Comparison of ENCODE assay signal across 9 mouse cellular contexts in genomic region chr12:105027323-105027991, GRCm38 (mm10). TPM values are rescaled to one million over a fixed set of nuclear protein-coding genes. Genes with fewer than 3 reads are reported as not detected.
DNase-seq lines count a peak whose midpoint lies in the region; ATAC-seq and TF ChIP-seq lines count a peak whose summit lies in the region.
"Had no signal": no experiment of that assay in that cellular context is flagged by ENCODE, and none has a peak within 500 bp of the region (broad histone marks: within the 10 kb centered on the region; RNA-seq: fewer than 3 reads in every experiment).

No protein-coding gene starts in this region.

- TF ChIP-seq POLR2A in small intestine, adult 2 months (IDR thresholded peaks at IDR 0.05; ENCODE audit: low read depth, low read length): no peak

- no peak overlapping the region; the same call in 1 of the 2 replicates for H3K9ac ChIP-seq in ES-E14 (ENCODE audit: insufficient read depth, low read depth, low read length, poor library complexity, severe bottlenecking)
- H3K9ac ChIP-seq: limb, embryonic 12.5 days had no signal

- H3K4me1 ChIP-seq in ES-E14 (ENCODE audit: control insufficient read depth in 2 of 2, insufficient read depth in 2 of 2, low read length in 2 of 2, poor library complexity in 1 of 2): peaks cover 3 to 9% of the 10 kb centered on the region in 2 experiments; a peak in 1 of 4 replicates
- H3K4me1 ChIP-seq in small intestine, adult 2 months (ENCODE audit: control insufficient read depth, insufficient read depth, insufficient read length, low read length): peaks cover 6% of the 10 kb centered on the region; the same call in 1 of the 2 replicates

- no peak for ATAC-seq in cerebellum, adult (ENCODE audit: insufficient number of reproducible peaks, low FRiP score, low TSS enrichment)

- TF ChIP-seq CTCF in small intestine, adult 2 months (IDR thresholded peaks at IDR 0.05; ENCODE audit: extremely low read depth, insufficient read length, insufficient replicate concordance, low read depth, low read length): peak; percentile 84

- H3K4me3 ChIP-seq in ES-E14 (ENCODE audit: insufficient read depth in 1 of 2, low read depth in 1 of 2, low read length in 2 of 2, poor library complexity in 1 of 2, severe bottlenecking in 1 of 2): no peak overlapping the region
- no peak overlapping the region for H3K4me3 ChIP-seq in small intestine, adult 2 months (ENCODE audit: low read depth, low read length)
- H3K4me3 ChIP-seq: limb, embryonic 12.5 days had no signal

- H3K27me3 ChIP-seq in small intestine, adult 2 months (ENCODE audit: control insufficient read depth, insufficient read depth, low read length): no peaks in the 10 kb centered on the region
- H3K27me3 ChIP-seq: limb, embryonic 12.5 days had no signal

- peak; percentile 22 for DNase-seq in cerebellum, adult 11 months
- DNase-seq in ES-E14 (ENCODE audit: low read depth, low spot score): peak; percentile 94
- DNase-seq in cerebellum, adult 8-10 months: peak; percentile 31
- DNase-seq in heart, adult 11 months: peak; percentile 98
- peak; percentile 87 to 90 for DNase-seq in kidney, postnatal 4 days
- DNase-seq in lung, postnatal 36 days: peak; percentile 84

- in situ Hi-C loops in ES-E14 (cut with MboI; ENCODE audit: low sequenced_read_pairs in 2 of 2, unreplicated experiment in 2 of 2): loop anchor here in 1 of 2 experiments (10.0 kb wide), 1 partner anchor 73 kb away; no protein-coding TSS in a partner anchor

- H3K36me3 ChIP-seq in ES-E14 (ENCODE audit: control insufficient read depth, insufficient read depth, low read length, poor library complexity, severe bottlenecking): peaks cover 13% of the 10 kb centered on the region; the same call in 1 of the 2 replicates
- peaks cover 7% of the 10 kb centered on the region; the same call in 1 of the 2 replicates for H3K36me3 ChIP-seq in small intestine, adult 2 months (ENCODE audit: control insufficient read depth, insufficient read depth, low read length)

- no peaks in the 10 kb centered on the region for H3K9me3 ChIP-seq in ES-E14 (ENCODE audit: control insufficient read depth, insufficient read depth, low read depth, low read length)

- H3K27ac ChIP-seq in ES-E14 (ENCODE audit: insufficient read depth, low read depth, low read length, poor library complexity, severe bottlenecking): no peak overlapping the region
- no peak overlapping the region for H3K27ac ChIP-seq in small intestine, adult 2 months (ENCODE audit: insufficient read depth, low read depth, low read length)
- H3K27ac ChIP-seq: limb, embryonic 12.5 days had no signal

- 25% methylated on average over 15 of the region's 15 CpGs for WGBS in small intestine, adult 2 months

TF ChIP-seq in ES-E14, 5 proteins besides CTCF, POLR2A, EP300 and RAD21:
- TF ChIP-seq ZC3H11A (IDR thresholded peaks at IDR 0.05; ENCODE audit: borderline replicate concordance, low read depth, low read length): peak; percentile 29; the same call in 1 of the 2 replicates
- TF ChIP-seq HCFC1 (IDR thresholded peaks at IDR 0.05; ENCODE audit: borderline replicate concordance, insufficient read depth, low read length): no peak; the same call in 1 of the 2 replicates
- TF ChIP-seq MAFK (IDR thresholded peaks at IDR 0.05; ENCODE audit: insufficient read depth, low read depth, low read length): no peak
- TF ChIP-seq ZNF384 (IDR thresholded peaks at IDR 0.05; ENCODE audit: low read depth, low read length): no peak
- no peak for TF ChIP-seq CHD2 (IDR thresholded peaks at IDR 0.05; ENCODE audit: low read depth, low read length)

RNA-seq across cellular contexts. Expression of gene Glrx5, which starts 5.0 kb away (rescaled TPM):
- total RNA-seq in ES-E14 (2012; rRNA removed): 34.2 and 39.4 TPM in 2 replicates
- 74.3 and 82.0 TPM in 2 replicates for polyA plus RNA-seq in small intestine, adult 2 months (2012; rRNA removed)

RNA-seq across cellular contexts. Expression of gene Syne3, which starts 17.8 kb away (rescaled TPM):
- 1.5 and 2.4 TPM in 2 replicates for total RNA-seq in ES-E14 (2012; rRNA removed)
- polyA plus RNA-seq in small intestine, adult 2 months (2012; rRNA removed): 0.88 and 1.3 TPM in 2 replicates

Comparison
In these comparisons a context has a peak if more than half of its experiments do, and no peak if none do; other contexts are left out.
1. DNase-seq: peak in every context shown above with its lines; median percentile 98 in heart, adult 11 months; 94 in ES-E14; 88 in kidney, postnatal 4 days; 84 in lung, postnatal 36 days; 31 in cerebellum, adult 8-10 months; 22 in cerebellum, adult 11 months.